Mouse (Mus musculus) brain, adult 2 months (tissue): ENCODE measurements around the gene Tbpl1.
A peak's percentile ranks its signal among the peaks of the same experiment; 100 is the strongest.

ENCODE experiments used
- DNase-seq: peaks from one replicate; pipeline ENCODE4 v3.0.0; 2011; ENCODE audit warnings: low read depth, low spot score

The Tbpl1 gene

DNA sequence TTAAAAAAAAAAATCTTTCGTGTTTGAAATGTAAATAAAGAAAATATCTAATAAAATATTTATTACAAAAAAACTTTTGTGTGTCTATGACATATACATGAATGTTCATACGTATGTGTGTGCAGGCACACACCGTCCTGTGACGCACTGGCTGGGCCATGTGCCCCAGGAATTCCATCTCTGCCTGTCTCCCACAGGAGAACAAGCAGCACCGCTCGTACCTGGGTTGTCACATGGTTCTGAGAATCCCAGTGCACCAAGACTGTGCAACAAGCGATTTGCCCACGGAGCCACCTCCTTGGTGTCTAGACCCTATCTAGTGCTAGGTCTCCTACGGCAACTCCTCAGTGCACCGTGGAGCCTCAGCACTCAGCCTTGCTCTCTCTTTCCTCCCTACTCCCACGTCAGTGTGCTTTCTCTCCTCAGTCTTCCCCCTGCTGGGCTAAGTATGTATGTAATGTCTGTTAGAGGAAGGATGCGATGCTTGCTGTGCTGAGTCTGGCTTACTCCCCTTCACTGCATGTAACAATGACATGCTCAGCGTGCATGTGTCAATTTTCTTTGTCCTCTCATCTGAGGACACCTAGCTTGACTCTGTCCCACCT lies 21.5 kb downstream of the Tbpl1 start:
- peak; percentile 74 for DNase-seq

GRCm38 (mm10) chr10:22708190-22708843 lies 23.4 kb downstream of the Tbpl1 start:
- DNase-seq, result peak; percentile 29

DNA sequence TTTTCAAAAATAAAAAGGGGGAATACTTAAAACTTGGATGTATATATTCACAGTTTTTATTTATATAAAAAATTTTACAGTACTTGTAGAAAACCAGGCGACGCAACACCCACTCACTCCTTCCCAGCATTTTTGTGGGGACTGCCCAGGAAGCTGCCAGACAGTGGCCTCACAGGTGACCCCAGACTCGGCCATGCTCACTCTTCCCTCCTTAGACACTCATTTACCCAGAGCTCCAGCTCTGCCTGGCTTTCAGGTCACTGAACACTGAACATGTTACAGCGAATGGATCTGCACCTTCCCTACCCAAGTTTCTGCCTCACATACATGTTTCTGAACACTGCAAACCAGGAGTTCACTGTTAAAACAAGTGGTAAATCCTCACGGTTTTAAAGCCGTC lies 27.9 kb downstream of the Tbpl1 start:
- DNase-seq, result no peak

DNA sequence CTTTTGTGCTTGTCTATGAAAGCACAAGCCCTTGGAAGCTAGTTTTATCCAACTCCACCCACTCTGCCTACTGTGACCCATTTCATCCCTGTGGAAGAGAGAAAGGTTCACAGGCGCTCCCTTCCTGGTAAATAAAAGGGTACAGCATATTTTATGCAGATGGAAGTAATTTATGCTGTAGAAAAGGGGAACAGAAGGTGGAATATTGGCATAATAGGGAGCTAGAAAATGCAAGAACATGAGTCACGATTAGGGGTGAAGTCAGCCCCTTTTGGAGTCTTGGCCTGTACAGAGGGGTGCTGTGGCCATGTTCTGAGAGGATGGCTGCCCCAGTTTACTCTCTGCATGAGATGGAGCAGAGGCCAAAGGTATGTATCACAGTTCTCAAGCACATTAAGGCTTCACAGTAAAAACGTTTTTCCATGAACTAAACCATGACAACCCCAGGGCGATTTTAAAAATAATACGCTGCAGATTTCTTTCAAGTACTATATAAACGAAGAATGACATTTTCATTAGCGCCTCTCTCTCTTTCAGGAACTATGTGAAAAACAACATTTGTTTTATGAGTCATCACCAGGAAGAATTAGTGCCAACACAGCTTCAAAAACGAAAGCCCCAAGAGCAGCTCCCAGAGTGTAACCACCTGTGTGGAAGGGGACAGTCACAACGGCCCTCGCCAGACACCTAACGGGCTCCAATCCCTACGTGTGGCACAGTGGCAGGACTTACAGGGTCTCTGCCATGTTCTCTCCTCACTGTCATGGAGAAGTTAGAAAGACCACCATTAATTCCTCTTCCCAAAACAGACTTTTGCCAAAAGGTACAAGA lies 30.0 kb downstream of the Tbpl1 start:
- DNase-seq, result peak; percentile 90

GRCm38 (mm10) chr10:22700773-22701172 lies 31.0 kb downstream of the Tbpl1 start:
- DNase-seq, result peak; percentile 37

DNA sequence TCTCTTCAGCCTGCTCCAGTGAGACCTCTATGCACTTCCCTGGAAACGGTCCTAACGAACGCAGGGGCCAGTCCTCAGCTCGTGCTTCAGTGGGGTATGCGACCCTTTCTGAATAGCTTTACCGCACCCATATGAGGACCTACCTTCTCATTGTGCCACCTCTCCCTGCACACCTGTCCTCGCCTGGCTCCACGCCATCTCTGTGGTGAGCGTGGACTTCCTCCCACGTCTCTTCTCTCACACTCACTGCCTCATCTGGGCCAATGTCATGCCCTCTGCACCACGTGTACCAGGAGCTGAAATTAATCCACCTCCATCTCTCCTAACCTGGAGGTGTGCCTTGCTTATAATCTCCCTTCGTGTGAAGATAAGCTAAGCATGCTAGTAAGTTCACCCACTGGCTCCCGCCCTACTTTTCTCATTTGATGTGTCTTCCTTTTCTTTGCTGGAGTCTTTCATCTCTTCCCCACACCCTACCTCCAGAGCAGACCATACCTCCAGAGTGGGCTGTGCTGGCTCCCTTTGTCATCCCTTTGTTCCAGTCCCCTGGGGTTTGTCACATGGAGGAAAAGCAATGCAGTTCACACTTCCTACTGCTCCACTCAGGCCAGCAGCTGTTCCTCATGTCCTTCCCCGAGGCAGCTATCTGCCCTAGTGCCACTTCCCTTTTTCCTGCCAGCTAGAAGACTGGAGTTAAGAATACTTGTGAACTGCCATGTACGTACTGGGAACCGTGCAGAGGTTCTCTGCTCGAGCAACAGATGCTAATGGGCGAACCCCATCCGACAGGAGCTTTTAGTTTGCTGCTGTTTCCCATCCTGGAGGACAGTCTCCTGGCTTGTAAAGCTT lies 32.0 kb downstream of the Tbpl1 start:
- peak; percentile 53 for DNase-seq

- peak; percentile 30 for DNase-seq
Observed at GRCm38 (mm10) chr10:22698158-22698953, 33.4 kb downstream of the Tbpl1 start.

DNA sequence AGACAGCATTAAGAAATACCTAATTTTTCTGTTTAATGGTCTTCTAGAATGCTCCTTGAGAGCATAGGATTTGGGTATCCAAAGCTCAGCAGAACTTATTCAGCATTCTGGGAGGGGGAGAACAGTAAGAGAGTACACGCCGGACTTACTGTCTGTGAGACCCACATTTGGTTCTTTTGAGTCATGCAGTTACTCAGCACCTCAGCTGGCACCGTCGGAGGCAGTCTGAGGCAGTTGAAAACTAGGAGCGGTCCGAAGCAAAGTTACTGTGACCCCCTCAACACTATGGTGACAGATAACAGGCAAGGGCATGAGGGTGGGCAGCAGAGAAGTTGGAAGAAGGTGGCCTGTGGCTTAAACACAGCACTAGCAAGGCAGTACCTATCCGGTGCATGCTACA lies 34.9 kb downstream of the Tbpl1 start:
- DNase-seq, result no peak

DNA sequence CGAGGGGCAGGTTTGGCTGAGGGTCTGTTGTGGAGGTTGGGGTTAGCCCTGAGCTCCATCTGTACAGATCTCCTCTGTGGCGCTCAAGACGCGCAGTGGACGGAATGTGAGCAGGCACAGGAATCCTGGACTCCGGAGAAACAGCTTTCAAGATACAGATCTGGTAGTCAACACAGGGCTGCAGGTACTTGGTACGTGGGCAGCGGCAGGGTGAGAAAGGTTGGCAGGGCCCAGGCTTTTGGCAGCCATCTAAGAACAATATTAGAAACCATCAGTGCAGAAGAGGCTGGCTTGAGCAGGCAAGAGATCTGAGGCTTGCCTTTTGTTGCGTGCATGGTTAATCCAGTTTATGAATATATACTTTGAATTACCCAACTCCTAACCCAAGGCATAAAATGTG lies 35.5 kb downstream of the Tbpl1 start:
- DNase-seq, result no peak

DNA sequence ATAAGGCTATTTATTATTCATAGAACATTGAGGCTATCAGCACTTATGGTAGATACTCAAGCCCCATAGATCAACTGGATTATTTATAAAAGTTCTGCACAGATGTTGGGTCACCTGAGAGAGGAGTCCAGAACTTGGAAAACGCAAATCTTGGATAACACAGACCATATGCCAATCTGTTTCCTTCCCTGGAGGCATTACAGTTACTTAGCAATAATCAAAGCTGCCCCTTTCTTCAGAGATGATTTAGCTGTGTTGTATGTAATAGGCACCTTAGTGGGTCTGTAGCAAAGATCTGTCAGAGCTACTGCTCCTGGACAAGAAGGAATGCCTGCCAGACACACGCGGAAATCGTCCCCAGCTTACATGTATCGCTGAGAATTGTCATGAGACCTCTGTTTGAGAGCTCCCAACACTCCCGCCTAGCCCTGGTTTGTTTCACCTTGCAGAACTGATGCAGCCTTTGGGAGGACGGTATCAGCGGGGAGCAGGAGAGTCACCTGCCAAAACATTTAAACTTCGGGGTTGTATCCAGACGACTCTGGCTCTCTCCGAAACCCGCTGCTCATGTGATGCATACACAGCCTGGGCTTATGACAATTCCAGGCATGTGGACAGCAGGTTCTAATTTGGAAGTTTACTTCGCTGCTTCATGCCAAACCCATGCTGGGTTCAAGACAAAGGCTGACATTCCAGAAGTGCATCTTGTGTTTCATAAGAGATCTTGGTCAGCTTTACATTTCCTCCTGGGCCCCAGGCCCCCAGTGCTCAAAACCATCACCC lies 55.7 kb downstream of the Tbpl1 start:
- peak; percentile 38 for DNase-seq

GRCm38 (mm10) chr10:22674176-22674575 lies 57.6 kb downstream of the Tbpl1 start:
- DNase-seq, result no peak

- DNase-seq, result no peak
Observed at GRCm38 (mm10) chr10:22668509-22668908, 63.2 kb downstream of the Tbpl1 start.

DNA sequence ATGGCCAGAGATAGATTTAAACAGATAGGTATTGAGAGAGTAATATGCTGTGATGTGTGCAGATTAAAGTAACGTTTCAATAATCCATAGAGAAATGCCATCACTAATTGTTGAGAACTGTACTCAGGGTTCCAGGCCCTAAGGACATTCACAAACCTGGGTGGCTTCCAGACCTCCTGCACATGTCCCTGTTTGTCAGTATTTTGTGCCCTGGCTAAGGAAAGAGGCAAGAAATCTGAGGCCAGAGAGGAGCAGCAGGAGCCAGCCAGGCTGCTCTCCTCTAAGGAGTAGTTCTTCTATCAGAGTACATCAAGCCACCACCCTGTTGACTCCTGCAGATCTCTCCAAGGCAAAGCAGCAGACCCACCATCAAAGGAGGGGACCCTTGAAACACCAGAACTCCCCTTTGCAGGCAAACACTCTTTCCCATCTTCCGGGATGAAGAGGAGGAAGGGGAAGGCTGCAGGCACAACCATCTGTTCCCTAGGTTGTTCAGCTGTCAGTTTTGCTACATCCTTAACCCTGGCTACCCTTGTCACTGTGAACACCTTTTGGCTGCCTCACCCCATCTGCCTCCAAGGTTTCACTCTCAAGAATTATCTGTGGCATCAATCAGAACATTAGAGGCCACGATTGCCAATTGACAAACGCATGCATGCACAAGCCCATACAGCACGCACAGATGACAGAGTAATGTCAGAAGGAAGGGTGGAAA lies 71.3 kb downstream of the Tbpl1 start:
- peak; percentile 62 for DNase-seq

- DNase-seq, result no peak
Observed at GRCm38 (mm10) chr10:22659386-22659725, 72.4 kb downstream of the Tbpl1 start.

DNA sequence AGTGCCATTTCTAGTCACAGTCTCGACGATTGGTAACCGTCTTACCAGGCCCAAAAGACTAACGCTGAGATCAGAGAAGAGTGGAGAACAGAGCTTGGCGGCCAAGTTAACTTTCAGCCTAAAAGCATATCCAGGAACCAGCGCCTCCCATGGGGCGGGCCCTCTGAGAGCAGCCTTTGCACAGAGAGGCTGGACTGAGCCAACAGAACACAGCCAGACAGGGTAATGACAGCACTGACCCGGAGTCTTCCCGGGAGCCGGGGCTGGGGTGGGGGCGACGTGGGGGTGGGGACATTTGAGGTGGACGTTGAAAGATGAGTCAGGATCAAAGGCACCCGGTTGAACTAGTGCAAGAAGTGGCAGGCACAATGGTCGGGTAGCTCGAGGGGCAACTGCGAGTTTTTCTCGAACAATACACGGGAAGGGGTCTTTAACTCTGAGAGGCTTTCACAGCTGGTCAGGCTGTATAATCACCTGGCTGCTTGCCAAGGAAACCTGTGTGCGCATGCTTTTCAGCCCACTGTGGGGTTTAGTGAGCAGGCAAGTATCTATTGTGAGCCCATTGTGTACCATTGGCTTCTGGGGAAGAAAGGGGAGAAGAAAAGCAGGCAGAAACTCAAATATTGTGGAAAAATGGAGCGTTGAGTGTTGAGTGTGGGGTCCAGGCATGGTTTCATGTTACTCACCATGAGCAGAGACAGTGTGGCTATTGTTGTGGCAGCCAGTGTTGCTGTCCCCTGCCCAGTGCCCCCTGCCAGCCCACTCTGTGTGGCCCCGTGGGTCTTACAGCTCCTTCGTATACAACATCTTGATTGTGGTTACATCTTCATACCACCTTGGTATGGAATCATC lies 73.0 kb downstream of the Tbpl1 start:
- DNase-seq, result no peak
